Mouse (Mus musculus): ENCODE measurements around the gene Triml2. TPM values are rescaled to one million over a fixed set of nuclear protein-coding genes. Genes with fewer than 3 reads are reported as not detected.

Triml2 gene
- not detected in 2 replicates for polyA plus RNA-seq (2012; rRNA removed)

GRCm38 (mm10) chr8:43180054-43180690 lies at the start of gene Triml2:
Gene Triml2, plus strand, starts transcription at chr8:43180541.
- TF ChIP-seq POLR2A (IDR thresholded peaks at IDR 0.05; ENCODE audit: borderline replicate concordance, extremely low read depth, low read depth, low read length) (no peak), CTCF (IDR thresholded peaks at IDR 0.05; ENCODE audit: insufficient read depth, low read length) (no peak)
- H3K4me1 ChIP-seq (ENCODE audit: control insufficient read depth, insufficient read depth, low read length), result no peaks in the 10 kb centered on the region
- no peak for DNase-seq
- H3K4me3 ChIP-seq (replicated peaks; ENCODE audit: extremely low read depth, low read depth, low read length), result no peak within 1 kb of the TSS
- 91% methylated on average over 13 of the region's 13 CpGs for WGBS

DNA sequence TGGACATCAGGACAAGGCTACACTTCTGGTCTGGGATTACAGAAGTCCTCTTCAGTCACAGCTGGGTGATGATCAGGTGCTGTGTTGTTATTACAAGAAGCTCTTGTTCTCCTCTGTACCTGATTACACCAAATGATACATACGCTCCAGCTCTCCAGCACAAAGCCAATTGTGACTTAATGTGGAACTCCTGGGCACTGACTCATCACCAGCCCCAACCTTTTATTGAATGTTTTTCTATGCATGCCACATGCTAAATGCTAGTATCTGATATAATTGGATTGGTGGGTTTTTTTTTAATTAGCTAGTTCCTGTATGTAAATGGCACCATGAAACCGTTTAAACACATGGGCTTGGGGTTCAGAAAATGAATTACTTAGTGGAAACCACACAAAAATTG lies 39.0 kb upstream of the Triml2 start, which contains the start of gene Triml1:
Gene Triml1 (minus strand): TSS at position 101 of the 400 bp plus-strand sequence.
- no peak for TF ChIP-seq POLR2A (IDR thresholded peaks at IDR 0.05; ENCODE audit: borderline replicate concordance, extremely low read depth, low read depth, low read length)
- no peak for TF ChIP-seq CTCF (IDR thresholded peaks at IDR 0.05; ENCODE audit: insufficient read depth, low read length)
- WGBS, result 73% methylated on average over 2 of the region's 2 CpGs
- DNase-seq, result no peak
- Histone ChIP-seq H3K4me1 (ENCODE audit: control insufficient read depth, insufficient read depth, low read length) (no peaks in the 10 kb centered on the region), H3K4me3 (replicated peaks; ENCODE audit: extremely low read depth, low read depth, low read length) (no peak within 1 kb of the TSS)

GRCm38 (mm10) chr8:43149307-43149706 lies 31.0 kb upstream of the Triml2 start:
- 87% methylated on average over 9 of the region's 9 CpGs for WGBS
- no peak for DNase-seq
- no peaks in the 10 kb centered on the region for H3K4me1 ChIP-seq (ENCODE audit: control insufficient read depth, insufficient read depth, low read length)
- H3K4me3 ChIP-seq (replicated peaks; ENCODE audit: extremely low read depth, low read depth, low read length), result no peak overlapping the region
- no peak for TF ChIP-seq CTCF (IDR thresholded peaks at IDR 0.05; ENCODE audit: insufficient read depth, low read length)
- no peak for TF ChIP-seq POLR2A (IDR thresholded peaks at IDR 0.05; ENCODE audit: borderline replicate concordance, extremely low read depth, low read depth, low read length)

DNA sequence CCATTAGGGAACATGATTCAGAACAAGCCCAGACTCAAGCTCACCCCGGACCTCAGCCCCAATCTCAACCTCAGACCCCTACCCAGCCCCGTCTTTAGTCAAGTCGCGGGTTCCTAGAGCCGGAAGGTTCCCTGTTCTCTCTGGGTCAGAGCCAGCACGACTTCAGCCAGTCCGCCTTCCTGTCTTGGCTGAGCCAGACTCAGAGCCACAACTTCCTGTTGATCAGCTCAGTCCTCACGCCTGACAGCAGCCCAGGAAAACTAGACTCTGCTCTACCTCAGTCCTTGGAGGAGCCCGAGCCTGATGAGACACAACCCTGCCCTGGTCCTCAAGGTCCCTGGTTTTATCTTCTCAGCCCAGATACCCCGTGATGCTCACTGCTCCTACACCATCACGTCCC lies 17.1 kb upstream of the Triml2 start:
- no peak overlapping the region for H3K4me3 ChIP-seq (replicated peaks; ENCODE audit: extremely low read depth, low read depth, low read length)
- 68% methylated on average over 11 of the region's 11 CpGs for WGBS
- no peak for DNase-seq
- H3K4me1 ChIP-seq (ENCODE audit: control insufficient read depth, insufficient read depth, low read length), result no peaks in the 10 kb centered on the region
- TF ChIP-seq CTCF (IDR thresholded peaks at IDR 0.05; ENCODE audit: insufficient read depth, low read length) (no peak), POLR2A (IDR thresholded peaks at IDR 0.05; ENCODE audit: borderline replicate concordance, extremely low read depth, low read depth, low read length) (no peak)

DNA sequence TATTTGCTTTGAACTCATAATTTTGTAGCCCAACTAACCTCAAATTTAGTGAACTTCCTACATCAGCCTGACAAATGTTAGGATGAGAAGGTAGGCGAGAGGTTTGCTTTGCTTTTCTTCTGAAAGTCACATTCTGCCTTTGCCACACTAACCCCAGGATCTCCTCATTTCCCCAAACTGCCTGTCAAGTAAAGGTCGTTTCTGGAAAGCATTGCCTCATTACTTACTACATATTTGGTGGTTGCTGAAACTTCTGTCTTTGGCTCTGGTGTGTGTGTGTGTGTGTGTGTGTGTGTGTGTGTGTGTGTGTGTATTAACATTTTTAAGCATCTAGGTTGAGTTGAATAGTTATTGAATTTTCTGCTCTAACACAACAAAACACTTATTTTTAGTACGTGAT lies 15.9 kb upstream of the Triml2 start:
- Histone ChIP-seq H3K4me1 (ENCODE audit: control insufficient read depth, insufficient read depth, low read length) (no peaks in the 10 kb centered on the region), H3K4me3 (replicated peaks; ENCODE audit: extremely low read depth, low read depth, low read length) (no peak overlapping the region)
- TF ChIP-seq CTCF (IDR thresholded peaks at IDR 0.05; ENCODE audit: insufficient read depth, low read length) (no peak), POLR2A (IDR thresholded peaks at IDR 0.05; ENCODE audit: borderline replicate concordance, extremely low read depth, low read depth, low read length) (no peak)
- DNase-seq, result no peak
- 68% methylated on average over 3 of the region's 3 CpGs for WGBS

DNA sequence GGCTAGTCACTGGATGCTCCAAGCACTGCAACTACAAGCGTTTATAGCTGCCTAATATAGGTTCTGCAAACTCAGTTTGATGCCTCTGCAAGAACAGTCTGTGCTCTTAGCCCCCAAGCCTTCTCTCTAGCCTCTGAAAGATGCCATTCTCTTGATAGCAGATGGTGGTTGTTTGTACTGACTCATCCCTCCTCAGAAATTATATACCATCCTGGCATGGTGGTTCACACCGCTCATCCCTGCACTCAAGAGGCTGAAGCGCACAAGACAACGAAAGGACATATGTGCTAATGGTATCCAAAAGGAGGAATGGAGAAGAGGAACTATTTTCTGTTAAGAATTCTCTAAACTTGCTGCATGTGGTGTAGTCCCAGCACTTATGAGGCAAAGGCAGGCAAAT lies 12.3 kb upstream of the Triml2 start:
- no peak for TF ChIP-seq POLR2A (IDR thresholded peaks at IDR 0.05; ENCODE audit: borderline replicate concordance, extremely low read depth, low read depth, low read length)
- no peak for TF ChIP-seq CTCF (IDR thresholded peaks at IDR 0.05; ENCODE audit: insufficient read depth, low read length)
- no peak for DNase-seq
- H3K4me3 ChIP-seq (replicated peaks; ENCODE audit: extremely low read depth, low read depth, low read length), result no peak overlapping the region
- H3K4me1 ChIP-seq (ENCODE audit: control insufficient read depth, insufficient read depth, low read length), result no peaks in the 10 kb centered on the region
- 83% methylated on average over 4 of the region's 4 CpGs for WGBS

GRCm38 (mm10) chr8:43169249-43169755 lies 11.0 kb upstream of the Triml2 start:
- no peak for DNase-seq
- 69% methylated on average over 6 of the region's 6 CpGs for WGBS
- no peaks in the 10 kb centered on the region for H3K4me1 ChIP-seq (ENCODE audit: control insufficient read depth, insufficient read depth, low read length)
- H3K4me3 ChIP-seq (replicated peaks; ENCODE audit: extremely low read depth, low read depth, low read length), result no peak overlapping the region
- no peak for TF ChIP-seq POLR2A (IDR thresholded peaks at IDR 0.05; ENCODE audit: borderline replicate concordance, extremely low read depth, low read depth, low read length)
- TF ChIP-seq CTCF (IDR thresholded peaks at IDR 0.05; ENCODE audit: insufficient read depth, low read length), result no peak

DNA sequence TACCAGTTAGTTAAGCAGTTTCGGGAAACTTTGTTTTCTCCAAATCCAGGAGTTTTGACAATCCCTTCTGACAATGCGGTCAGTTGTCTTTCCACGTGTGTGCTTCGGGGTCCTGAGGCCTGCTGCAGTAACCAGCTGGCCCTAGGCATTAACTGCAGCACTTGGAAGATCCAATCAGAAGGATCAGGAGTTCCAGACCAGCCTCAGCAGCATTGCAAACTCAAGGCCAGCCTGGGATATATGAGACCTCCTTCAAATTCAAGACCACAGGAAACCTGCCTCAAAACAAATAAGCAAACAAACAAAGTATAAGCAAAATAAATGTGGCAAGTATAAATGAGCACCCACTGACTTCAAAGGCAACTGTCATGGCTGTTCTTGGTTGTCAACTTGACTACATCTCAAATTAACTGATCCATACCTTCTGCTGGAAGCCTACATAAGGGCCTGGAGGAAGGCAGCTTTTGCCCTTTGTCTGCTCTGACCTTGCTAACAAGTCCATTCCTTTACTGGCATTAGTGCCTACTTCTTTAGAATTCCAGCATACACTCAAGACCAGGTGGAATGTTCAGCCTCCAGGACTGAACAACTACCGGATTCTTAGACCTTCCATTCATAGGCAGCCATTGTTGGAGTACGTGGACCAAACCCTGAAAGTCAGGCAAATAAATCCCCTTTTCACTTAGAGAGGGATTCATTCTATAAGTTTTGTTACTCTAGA lies 3.4 kb upstream of the Triml2 start:
- WGBS, result 78% methylated on average over 6 of the region's 6 CpGs
- DNase-seq, result no peak
- TF ChIP-seq POLR2A (IDR thresholded peaks at IDR 0.05; ENCODE audit: borderline replicate concordance, extremely low read depth, low read depth, low read length) (no peak), CTCF (IDR thresholded peaks at IDR 0.05; ENCODE audit: insufficient read depth, low read length) (no peak)
- Histone ChIP-seq H3K4me3 (replicated peaks; ENCODE audit: extremely low read depth, low read depth, low read length) (no peak overlapping the region), H3K4me1 (ENCODE audit: control insufficient read depth, insufficient read depth, low read length) (no peaks in the 10 kb centered on the region)

DNA sequence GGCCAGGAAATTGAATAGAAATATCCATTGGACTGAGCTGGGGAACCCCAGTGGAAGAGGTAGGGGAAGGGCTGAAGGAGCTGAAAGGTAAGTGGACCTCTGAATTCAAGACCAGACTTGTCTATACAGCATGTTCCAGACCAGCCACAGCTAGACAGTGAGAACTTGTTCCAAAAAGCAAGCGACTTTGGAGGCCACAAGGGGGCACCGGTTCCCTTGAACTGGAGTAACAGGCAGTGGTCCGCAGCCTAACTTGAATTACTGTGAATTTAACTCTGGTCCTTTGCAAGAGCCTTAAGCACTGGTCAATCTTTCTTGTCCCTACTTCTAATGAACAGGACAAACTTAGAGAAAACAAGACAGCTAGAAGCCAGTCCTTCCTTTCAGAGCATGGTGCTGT lies 2.1 kb upstream of the Triml2 start:
- Histone ChIP-seq H3K4me3 (replicated peaks; ENCODE audit: extremely low read depth, low read depth, low read length) (no peak overlapping the region), H3K4me1 (ENCODE audit: control insufficient read depth, insufficient read depth, low read length) (no peaks in the 10 kb centered on the region)
- WGBS, result 58% methylated on average over 3 of the region's 3 CpGs
- TF ChIP-seq POLR2A (IDR thresholded peaks at IDR 0.05; ENCODE audit: borderline replicate concordance, extremely low read depth, low read depth, low read length), result no peak
- TF ChIP-seq CTCF (IDR thresholded peaks at IDR 0.05; ENCODE audit: insufficient read depth, low read length), result 0 out of 2 replicates have a peak, but pooled peaks have one; percentile 3
- no peak for DNase-seq
